Mouse (Mus musculus) heart, embryonic 13.5 days (tissue): ENCODE data around the gene Mon1b. TPM values are rescaled to one million over a fixed set of nuclear protein-coding genes. Genes with fewer than 3 reads are reported as not detected.

Source experiments
- ATAC-seq: fragments of 200-750 bp; cut with Nextera tagmentation; 2 replicates; pipeline ENCODE4 v1.8.0; 2017; ENCODE audit warnings: moderate TSS enrichment; ENCODE audit not compliant: insufficient number of reproducible peaks, low FRiP score, low TSS enrichment; ENCODE audit errors: extremely low read depth
- H3K27ac ChIP-seq: fragments of 300-500 bp; sonication (generic); replicated peaks from 2 replicates; pipeline ENCODE4 v1.5.1; 2015; ENCODE audit warnings: moderate library complexity, mild to moderate bottlenecking, inconsistent platforms
- H3K27me3 ChIP-seq: fragments of 300-500 bp; sonication (generic); replicated peaks from 2 replicates; pipeline ENCODE4 v1.6.1; 2015; ENCODE audit warnings: mild to moderate bottlenecking, inconsistent platforms
- H3K36me3 ChIP-seq: fragments of 300-500 bp; sonication (generic); 2 replicates; pipeline ENCODE4 v1.6.1; 2015; ENCODE audit warnings: mild to moderate bottlenecking, inconsistent platforms
- H3K4me1 ChIP-seq: fragments of 300-500 bp; sonication (generic); 2 replicates; pipeline ENCODE4 v1.6.1; 2015; ENCODE audit warnings: inconsistent platforms
- H3K4me2 ChIP-seq: fragments of 300-500 bp; sonication (generic); 2 replicates; pipeline ENCODE4 v1.6.1; 2015; ENCODE audit warnings: inconsistent platforms, mild to moderate bottlenecking, moderate library complexity
- H3K4me3 ChIP-seq: fragments of 300-500 bp; sonication (generic); 2 replicates; pipeline ENCODE4 v1.5.1; 2015; ENCODE audit warnings: moderate library complexity, mild to moderate bottlenecking, inconsistent platforms
- H3K9ac ChIP-seq: fragments of 300-500 bp; sonication (generic); 2 replicates; pipeline ENCODE4 v1.6.1; 2015; ENCODE audit warnings: inconsistent platforms, mild to moderate bottlenecking, moderate library complexity
- H3K9me3 ChIP-seq: fragments of 300-500 bp; sonication (generic); 2 replicates; pipeline ENCODE4 v1.6.1; 2016; ENCODE audit warnings: inconsistent platforms
- WGBS: fragments of 180-500 bp; shearing (Covaris S2); methylation state at CpG from one replicate; pipeline ENCODE4 v1.1.7; 2015; ENCODE audit warnings: mixed read lengths; 5-methylcytosine and 5-hydroxymethylcytosine counted together
- polyA plus RNA-seq: library from polyadenylated mRNA; unstranded; fragments of >200 nt; fragmentation: Nextera tagmentation; extraction: Ambion mirVana; gene quantifications from 2 replicates; pipeline ENCODE4 v1.2.1, GENCODE M21; 2015

The Mon1b gene
- polyA plus RNA-seq: 4.9 TPM in 2 replicates

DNA sequence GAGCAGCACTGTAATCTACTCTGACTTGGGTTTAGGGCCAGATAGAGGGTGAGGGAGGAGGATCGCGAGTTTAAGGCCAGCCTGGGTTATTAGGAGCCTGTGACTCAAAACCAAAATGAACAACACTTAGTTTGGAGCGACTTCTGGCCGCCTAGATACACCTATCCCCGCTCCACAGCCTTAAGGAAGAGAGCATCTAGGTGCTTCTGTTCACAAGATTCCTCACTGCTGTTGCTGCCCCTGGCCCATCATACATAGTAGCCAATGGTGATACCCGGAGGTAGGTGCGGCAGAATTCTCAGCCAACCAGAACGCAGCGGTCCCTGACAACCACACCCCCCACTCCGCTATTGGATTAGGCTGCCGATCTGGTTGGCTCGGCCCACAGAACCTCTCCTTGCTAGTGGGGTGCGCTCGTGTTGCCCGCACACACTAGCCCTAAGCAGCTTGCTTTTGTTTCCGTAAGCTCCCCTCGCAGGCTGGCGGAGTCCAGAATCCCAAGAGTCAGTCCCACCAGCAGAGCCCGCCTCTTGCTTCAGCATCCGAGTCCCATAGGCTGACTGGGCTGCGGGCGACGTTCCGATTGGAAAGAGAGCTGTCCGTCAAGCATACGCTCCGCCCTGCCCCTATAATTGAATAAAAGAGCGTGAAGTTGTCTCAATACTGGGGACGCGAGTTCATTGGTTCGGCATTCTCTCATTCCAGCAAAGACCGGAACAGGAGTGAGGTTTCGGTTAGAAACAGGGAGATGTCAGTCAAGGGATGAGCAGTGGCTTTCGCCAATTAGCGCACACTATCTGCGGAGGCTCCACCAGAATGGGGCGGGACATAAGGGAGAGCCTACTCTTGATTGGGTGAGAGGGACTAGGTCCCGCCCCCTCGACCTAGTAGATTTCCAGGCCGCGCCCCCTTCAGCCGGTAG, at the start of gene Mon1b:
Gene Mon1b (plus strand): TSS at position 918 of the 922 bp plus-strand sequence.
- under 1% methylated on average over 42 of the region's 42 CpGs for WGBS
- Histone ChIP-seq H3K27ac (peak within 1 kb of the TSS; percentile 92), H3K36me3 (peaks cover 23% of the 10 kb centered on the region), H3K4me1 (peaks cover 18% of the 10 kb centered on the region), H3K9me3 (no peaks in the 10 kb centered on the region), H3K4me3 (peak within 1 kb of the TSS; percentile 84), H3K27me3 (no peaks in the 10 kb centered on the region), H3K4me2 (peak within 1 kb of the TSS; percentile 91), H3K9ac (peak within 1 kb of the TSS; percentile 86)
- peak; percentile 96 for ATAC-seq

DNA sequence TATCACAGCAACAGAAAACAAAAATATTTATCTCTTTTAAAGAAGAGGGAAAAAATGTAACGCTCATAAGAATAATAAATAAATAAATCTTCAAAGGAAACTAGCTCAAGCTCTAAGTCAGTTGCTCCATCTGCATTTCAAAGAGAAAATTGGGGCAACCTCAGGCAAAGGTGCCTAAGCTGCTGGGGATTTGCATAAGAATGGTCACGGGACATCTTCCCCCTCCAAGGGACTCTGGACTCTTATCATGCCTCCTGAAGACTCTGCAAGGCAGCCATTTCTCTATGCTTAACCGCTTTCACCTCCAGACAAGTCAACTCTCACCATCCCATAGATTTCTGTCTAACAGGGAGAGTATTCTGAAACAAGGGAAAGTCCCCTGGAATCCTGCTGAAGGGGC, 37.0 kb upstream of the Mon1b start:
- Histone ChIP-seq H3K27me3 (no peaks in the 10 kb centered on the region), H3K4me2 (no peak overlapping the region), H3K4me3 (no peak overlapping the region), H3K4me1 (no peaks in the 10 kb centered on the region), H3K9ac (no peak overlapping the region), H3K36me3 (no peaks in the 10 kb centered on the region), H3K27ac (no peak overlapping the region), H3K9me3 (no peaks in the 10 kb centered on the region)
- 37% methylated on average over 3 of the region's 3 CpGs for WGBS
- no peak for ATAC-seq

DNA sequence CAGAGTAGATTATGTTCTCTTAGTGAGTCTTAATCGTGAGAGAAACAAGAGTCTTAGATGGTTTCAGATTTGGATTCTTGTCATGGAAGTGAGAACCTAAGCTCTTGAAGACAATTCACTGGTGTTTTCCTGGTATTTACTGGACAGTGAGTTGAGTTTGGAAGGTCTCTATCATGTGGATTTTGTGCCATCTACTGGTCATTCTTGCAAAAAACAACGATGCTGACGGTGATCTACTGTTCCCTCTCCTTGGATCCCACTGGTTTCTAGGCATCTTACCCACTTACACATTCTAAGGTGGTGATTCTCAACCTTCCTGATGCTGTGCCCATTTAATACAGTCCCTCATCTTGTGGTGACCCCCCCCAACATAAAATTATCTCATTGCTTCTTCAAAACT, 2.8 kb upstream of the Mon1b start:
- Histone ChIP-seq H3K4me2 (no peak overlapping the region), H3K4me3 (no peak overlapping the region)

DNA sequence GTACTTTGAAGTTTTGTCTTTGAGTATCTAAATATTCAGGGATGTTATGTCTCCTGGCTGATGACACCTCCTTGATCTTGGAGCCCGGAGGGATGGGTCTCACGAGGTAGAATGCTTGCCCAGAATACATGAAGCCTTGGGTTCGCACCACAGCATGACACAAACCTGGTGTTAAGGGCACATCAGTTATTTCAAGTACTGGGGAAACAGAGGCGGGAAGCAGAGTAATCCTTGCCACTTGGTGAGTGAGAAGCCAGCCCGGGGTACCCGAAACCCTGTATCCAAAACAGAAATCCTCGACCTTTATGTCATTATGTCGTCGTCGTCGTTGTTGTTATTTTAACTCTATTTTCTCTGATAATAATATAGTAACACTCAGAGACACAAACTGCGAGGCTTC, 1.2 kb upstream of the Mon1b start:
- Histone ChIP-seq H3K4me1 (peaks cover 18% of the 10 kb centered on the region), H3K27ac (no peak overlapping the region), H3K36me3 (peaks cover 16% of the 10 kb centered on the region), H3K4me2 (peak overlapping the region; percentile 91), H3K27me3 (no peaks in the 10 kb centered on the region), H3K9me3 (no peaks in the 10 kb centered on the region), H3K9ac (peak overlapping the region; percentile 64), H3K4me3 (peak overlapping the region; percentile 84)
- WGBS: 19% methylated on average over 12 of the region's 12 CpGs
- ATAC-seq: no peak

More for the DNA sequence above, 2.8 kb upstream of the Mon1b start:
- 4% methylated on average over 3 of the region's 3 CpGs for WGBS
- no peak for ATAC-seq
- H3K9ac ChIP-seq: no peak overlapping the region
- H3K27me3 ChIP-seq: no peaks in the 10 kb centered on the region
- peaks cover under 1% of the 10 kb centered on the region for H3K36me3 ChIP-seq
- no peaks in the 10 kb centered on the region for H3K9me3 ChIP-seq
- H3K4me1 ChIP-seq: peaks cover 18% of the 10 kb centered on the region
- no peak overlapping the region for H3K27ac ChIP-seq

DNA sequence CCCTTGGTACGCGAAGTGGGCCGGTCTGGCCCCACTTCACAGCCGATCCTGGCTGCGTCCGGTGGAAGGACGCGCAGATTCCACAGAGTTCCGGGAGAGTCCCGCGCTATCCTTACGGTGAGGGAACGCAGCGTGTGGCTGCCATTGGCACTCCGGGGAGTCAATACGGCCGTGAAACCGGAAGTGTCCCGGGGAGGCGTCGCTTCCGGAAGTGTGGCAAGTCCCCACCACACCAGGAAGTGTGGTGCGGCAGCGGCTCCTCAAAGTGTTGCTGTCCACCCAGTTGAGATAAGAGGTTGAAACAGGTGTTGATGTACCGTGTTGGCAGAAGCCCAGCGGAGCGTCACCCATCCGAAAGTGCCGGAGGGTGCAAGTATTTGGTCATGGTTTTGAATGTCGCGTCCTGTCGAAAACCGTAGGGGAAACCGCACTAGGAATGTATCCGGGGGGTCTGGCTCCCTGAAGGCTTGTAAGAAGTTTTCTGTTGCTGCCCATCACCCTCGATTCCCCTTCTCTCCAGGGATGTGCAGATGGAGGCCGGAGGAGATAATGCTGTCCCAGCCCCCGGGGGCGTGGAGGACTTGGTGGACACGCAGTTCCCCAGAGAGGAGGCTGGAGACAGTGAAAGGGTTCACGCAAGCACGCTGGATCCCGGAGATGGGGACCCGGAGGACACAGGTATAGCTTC, 349 bp downstream of the Mon1b start:
- Histone ChIP-seq H3K9me3 (no peaks in the 10 kb centered on the region), H3K4me1 (peaks cover 18% of the 10 kb centered on the region), H3K36me3 (peaks cover 30% of the 10 kb centered on the region), H3K4me2 (peak overlapping the region; percentile 91), H3K27me3 (no peaks in the 10 kb centered on the region), H3K27ac (peak overlapping the region; percentile 92), H3K9ac (peak overlapping the region; percentile 86), H3K4me3 (peak overlapping the region; percentile 84)
- ATAC-seq: peak; percentile 70; the same call in 1 of the 2 replicates
- under 1% methylated on average over 44 of the region's 44 CpGs for WGBS

DNA sequence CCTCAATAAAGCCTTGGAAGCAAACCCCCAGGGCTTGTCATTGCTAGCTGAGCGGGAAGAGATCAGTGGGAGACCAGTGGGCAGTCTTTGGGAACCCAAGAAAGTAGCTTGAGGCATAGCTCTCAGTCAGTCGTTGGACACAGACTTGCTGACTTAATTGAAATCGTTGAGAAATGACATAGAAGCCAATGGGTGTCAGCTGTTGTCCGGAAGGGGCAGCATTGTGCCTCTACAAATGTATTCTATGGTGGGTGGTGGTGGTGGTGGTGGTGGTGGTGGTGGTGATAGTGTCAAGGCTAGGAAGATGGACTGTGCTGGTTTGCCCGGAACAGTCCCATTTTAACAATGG, 867 bp downstream of the Mon1b start:
- H3K4me1 ChIP-seq: peaks cover 18% of the 10 kb centered on the region
- WGBS: 36% methylated on average over 5 of the region's 5 CpGs
- H3K9me3 ChIP-seq: no peaks in the 10 kb centered on the region
- no peaks in the 10 kb centered on the region for H3K27me3 ChIP-seq
- no peak for ATAC-seq
- peak overlapping the region; percentile 84 for H3K4me3 ChIP-seq
- H3K4me2 ChIP-seq: peak overlapping the region; percentile 91
- H3K36me3 ChIP-seq: peaks cover 31% of the 10 kb centered on the region
- H3K27ac ChIP-seq: peak overlapping the region; percentile 92
- peak overlapping the region; percentile 86 for H3K9ac ChIP-seq

DNA sequence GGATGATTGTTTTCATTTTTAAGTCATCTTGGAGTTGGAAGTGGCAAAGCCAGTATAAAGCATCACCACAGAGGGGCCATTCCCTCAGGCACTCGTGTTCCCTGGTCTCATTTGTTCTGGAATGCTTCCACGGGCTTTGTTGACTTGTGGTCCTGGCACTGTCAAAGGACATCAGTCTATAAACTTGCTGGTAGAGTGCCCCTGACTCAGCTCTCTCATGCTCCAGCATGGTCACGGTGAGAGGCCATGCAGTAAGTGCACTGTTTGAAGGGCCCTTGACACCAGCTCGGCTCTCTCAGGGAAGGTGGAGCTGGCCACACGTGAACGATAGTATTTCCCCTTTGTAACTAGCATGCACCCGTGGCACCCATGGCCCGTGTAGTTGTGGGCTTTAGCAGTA, 5.0 kb downstream of the Mon1b start:
- Histone ChIP-seq H3K9ac (no peak overlapping the region), H3K4me2 (no peak overlapping the region), H3K36me3 (peaks cover 51% of the 10 kb centered on the region), H3K4me3 (no peak overlapping the region), H3K9me3 (no peaks in the 10 kb centered on the region), H3K4me1 (peaks cover 17% of the 10 kb centered on the region), H3K27me3 (no peaks in the 10 kb centered on the region), H3K27ac (no peak overlapping the region)
- 87% methylated on average over 8 of the region's 8 CpGs for WGBS
- no peak for ATAC-seq

DNA sequence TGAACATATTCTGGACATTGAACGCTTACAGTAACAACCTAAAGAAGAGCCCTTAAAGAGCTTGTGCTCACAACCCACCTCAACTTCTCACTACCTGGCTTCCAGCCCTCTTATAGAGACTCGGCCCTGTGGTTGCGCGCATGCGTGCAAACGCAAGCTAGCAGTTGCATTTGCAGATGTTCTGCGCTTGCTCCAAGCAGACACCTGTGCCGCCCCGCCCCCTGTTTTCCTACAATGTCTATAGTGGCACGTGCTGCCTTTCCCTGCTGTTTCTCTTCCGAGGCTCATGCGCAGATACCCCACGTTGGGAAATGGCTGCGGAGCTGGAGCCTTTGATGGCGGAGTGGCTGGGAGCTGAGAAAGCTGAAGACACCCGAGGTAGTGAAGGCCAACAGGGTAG, 7.5 kb downstream of the Mon1b start, which contains the start of gene Syce1l:
Gene Syce1l (plus strand): TSS at position 288 of the 400 bp plus-strand sequence.
- no peak within 1 kb of the TSS for H3K4me3 ChIP-seq
- WGBS: 87% methylated on average over 16 of the region's 16 CpGs
- peaks cover 47% of the 10 kb centered on the region for H3K36me3 ChIP-seq
- H3K9ac ChIP-seq: no peak within 1 kb of the TSS
- peaks cover 5% of the 10 kb centered on the region for H3K4me1 ChIP-seq
- no peak within 1 kb of the TSS for H3K4me2 ChIP-seq
- H3K27me3 ChIP-seq: no peaks in the 10 kb centered on the region
- no peak for ATAC-seq
- no peaks in the 10 kb centered on the region for H3K9me3 ChIP-seq
- H3K27ac ChIP-seq: no peak within 1 kb of the TSS

DNA sequence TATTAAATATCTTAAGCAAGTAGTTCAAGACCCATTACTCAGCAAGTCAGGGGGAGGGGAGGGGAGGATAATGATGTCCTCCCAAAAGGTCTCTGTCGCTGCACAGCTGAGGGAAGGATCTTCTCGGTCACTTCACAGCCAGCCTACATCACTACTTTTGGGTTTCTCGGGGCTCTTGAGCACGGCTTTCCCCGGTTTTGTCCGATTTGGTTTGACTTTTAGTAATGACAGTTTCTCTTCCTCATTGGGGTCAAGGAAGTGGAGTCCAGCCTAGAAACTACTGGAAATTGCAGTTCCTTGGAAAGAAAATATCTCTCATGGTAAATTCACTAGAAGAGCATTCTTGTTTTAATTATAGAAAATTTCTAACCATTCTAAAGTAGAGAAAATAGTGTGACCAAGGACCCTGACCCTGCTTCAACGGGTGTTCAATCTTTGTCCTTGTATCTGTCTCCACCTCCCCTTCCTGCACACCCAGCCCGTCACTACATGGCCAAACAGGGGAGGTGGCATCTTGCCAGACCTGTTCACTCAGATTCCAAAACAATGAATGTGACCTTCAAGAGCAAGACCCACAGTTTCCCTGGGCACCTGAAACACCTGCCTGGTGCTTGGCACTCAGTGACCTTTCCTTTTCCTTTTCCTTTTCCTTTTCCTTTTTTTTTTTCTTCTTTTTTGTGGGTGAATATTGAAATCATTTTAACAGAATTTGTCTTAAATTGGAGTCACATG, 8.3 kb downstream of the Mon1b start:
- H3K27me3 ChIP-seq: no peaks in the 10 kb centered on the region
- H3K9me3 ChIP-seq: no peaks in the 10 kb centered on the region
- no peak overlapping the region for H3K4me3 ChIP-seq
- H3K9ac ChIP-seq: no peak overlapping the region
- 74% methylated on average over 8 of the region's 8 CpGs for WGBS
- peaks cover 5% of the 10 kb centered on the region for H3K4me1 ChIP-seq
- H3K4me2 ChIP-seq: no peak overlapping the region
- H3K36me3 ChIP-seq: peaks cover 40% of the 10 kb centered on the region
- no peak for ATAC-seq
- no peak overlapping the region for H3K27ac ChIP-seq

DNA sequence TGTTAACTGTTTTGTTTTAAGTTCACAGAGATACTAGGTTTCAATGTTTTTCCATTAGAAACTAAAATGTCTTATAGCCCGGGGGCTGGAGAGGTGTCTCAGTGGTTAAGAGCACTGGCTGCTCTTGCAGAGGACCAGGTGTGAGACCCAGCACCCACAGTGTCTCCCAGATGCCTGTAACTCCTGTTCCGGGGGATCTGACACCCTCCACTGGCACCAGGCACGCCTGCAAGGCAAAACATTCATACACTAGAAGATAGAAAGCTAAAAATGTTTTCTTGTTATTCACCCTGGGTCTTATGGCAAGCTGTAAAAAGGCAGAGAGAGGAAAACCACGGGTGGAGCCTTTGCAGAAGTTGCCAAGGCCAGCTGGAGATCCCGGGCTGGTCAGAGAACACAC, 9.8 kb downstream of the Mon1b start:
- 65% methylated on average over 5 of the region's 5 CpGs for WGBS
- no peak for ATAC-seq
- H3K27ac ChIP-seq: no peak overlapping the region

DNA sequence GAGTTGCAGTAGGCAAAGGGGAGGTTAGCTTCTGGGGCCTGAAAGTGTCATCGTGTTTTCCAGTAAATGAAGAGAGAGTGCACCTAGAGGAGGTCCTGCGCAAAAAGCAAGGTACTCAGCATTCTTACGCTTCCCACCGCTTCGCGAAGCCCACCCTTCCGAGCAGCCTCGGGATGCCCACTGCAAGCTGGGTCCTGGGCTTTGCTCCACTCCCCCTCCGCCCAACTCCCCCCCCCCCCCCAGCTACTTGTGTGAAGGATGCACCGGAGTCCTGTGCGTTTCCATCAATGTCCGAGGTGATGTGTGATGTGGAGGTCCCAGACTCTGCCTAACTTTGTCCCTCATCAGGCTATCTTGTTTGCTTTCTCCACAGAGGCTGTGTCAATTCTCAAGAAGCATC, 17.1 kb downstream of the Mon1b start:
- Histone ChIP-seq H3K4me3 (no peak overlapping the region), H3K27ac (no peak overlapping the region), H3K4me2 (no peak overlapping the region), H3K36me3 (no peaks in the 10 kb centered on the region), H3K9me3 (no peaks in the 10 kb centered on the region), H3K27me3 (no peaks in the 10 kb centered on the region), H3K4me1 (no peaks in the 10 kb centered on the region), H3K9ac (no peak overlapping the region)
- WGBS: 75% methylated on average over 12 of the region's 12 CpGs
- no peak for ATAC-seq

More for the DNA sequence above, 9.8 kb downstream of the Mon1b start:
- Histone ChIP-seq H3K9ac (no peak overlapping the region), H3K4me2 (no peak overlapping the region), H3K9me3 (no peaks in the 10 kb centered on the region), H3K36me3 (peaks cover 24% of the 10 kb centered on the region), H3K27me3 (no peaks in the 10 kb centered on the region), H3K4me3 (no peak overlapping the region), H3K4me1 (peaks cover 5% of the 10 kb centered on the region)
